In the genomic region with DNA sequence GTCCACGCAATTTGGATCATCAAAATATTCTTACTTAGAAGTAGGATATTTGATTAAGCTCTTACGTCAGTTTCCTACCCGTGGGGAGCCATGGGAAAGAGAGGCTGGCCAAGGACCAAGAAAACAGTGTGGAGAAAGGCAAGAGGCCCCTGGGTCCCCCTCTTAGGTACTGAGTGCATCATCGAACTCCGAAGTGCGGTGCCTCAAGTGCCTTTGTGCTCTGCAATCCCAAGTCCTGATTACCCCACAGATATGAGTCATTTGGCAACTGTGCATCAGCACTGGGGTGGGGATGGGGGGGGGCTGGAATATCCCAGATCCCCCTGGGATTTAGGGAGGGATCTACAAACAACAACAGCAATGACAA, we compare ENCODE assay signal across 9 mouse cellular contexts. TPM values are rescaled to one million over a fixed set of nuclear protein-coding genes. Genes with fewer than 3 reads are reported as not detected.
DNase-seq lines count a peak whose midpoint lies in the region; ATAC-seq lines count a peak whose summit lies in the region.
"Had no signal": no experiment of that assay in that cellular context is flagged by ENCODE, and none has a peak within 500 bp of the region (broad histone marks: within the 10 kb centered on the region; RNA-seq: fewer than 3 reads in every experiment).

No protein-coding gene starts in this region.

- peak overlapping the region; percentile 89 for H3K27ac ChIP-seq in embryonic facial prominence, embryonic 15.5 days (replicated peaks)

- intact Hi-C loops in heart, postnatal 14 days (cut with DNase I): no loop called here

- H3K27me3 ChIP-seq in embryonic facial prominence, embryonic 15.5 days: no peaks in the 10 kb centered on the region
- H3K27me3 ChIP-seq: neural tube, embryonic 12.5 days had no signal

- H3K9ac ChIP-seq in embryonic facial prominence, embryonic 15.5 days: no peak overlapping the region
- H3K9ac ChIP-seq: neural tube, embryonic 12.5 days had no signal

- H3K4me2 ChIP-seq in embryonic facial prominence, embryonic 15.5 days (replicated peaks): peak overlapping the region; percentile 31; the same call in 1 of the 2 replicates

- peaks cover 89% of the 10 kb centered on the region for H3K4me1 ChIP-seq in embryonic facial prominence, embryonic 15.5 days

- no peak for ATAC-seq in embryonic facial prominence, embryonic 15.5 days (ENCODE audit: insufficient number of reproducible peaks, low FRiP score, low TSS enrichment, low read depth)
- no peak for ATAC-seq in granulocyte monocyte progenitor cell, adult 5-6 weeks (replicated peaks; ENCODE audit: poor library complexity, severe bottlenecking)

- 49% methylated on average over 6 of the region's 6 CpGs for WGBS in embryonic facial prominence, embryonic 15.5 days

- no peaks in the 10 kb centered on the region for H3K9me3 ChIP-seq in embryonic facial prominence, embryonic 15.5 days (replicated peaks)
- H3K9me3 ChIP-seq: neural tube, embryonic 12.5 days had no signal

- DNase-seq in NIH3T3 (ENCODE audit: low read depth): peak; percentile 84
- peak; percentile 45 to 58 for DNase-seq in heart, postnatal 14 days
- DNase-seq in lung, postnatal 10 days: peak; percentile 70
- no peak for DNase-seq in cerebellum, adult 11 months
- DNase-seq in spleen, postnatal 14 days (ENCODE audit: low spot score in 2 of 2): no peak
- no peak for DNase-seq in adrenal gland, adult 8-10 months

- H3K4me3 ChIP-seq in embryonic facial prominence, embryonic 15.5 days (replicated peaks): no peak overlapping the region
- H3K4me3 ChIP-seq: neural tube, embryonic 12.5 days had no signal

- H3K36me3 ChIP-seq in embryonic facial prominence, embryonic 15.5 days: peaks cover 40% of the 10 kb centered on the region

RNA-seq across cellular contexts. Expression of a gene that starts 12.3 kb away (rescaled TPM):
- polyA plus RNA-seq in embryonic facial prominence, embryonic 15.5 days (2015; fragmentation: Nextera tagmentation; extraction: Ambion mirVana): 725 and 741 TPM in 2 replicates
- 100 to 1,000 TPM; 221 to 228 TPM for total RNA-seq in heart, postnatal 14 days (2021)
- 2.7 TPM in 1 of 2 replicates, not detected in the other for total RNA-seq in granulocyte monocyte progenitor cell, adult 5-6 weeks (2014; fragmentation: Nextera tagmentation)
- 0.56 TPM in 1 of 2 replicates, not detected in the other for total RNA-seq in granulocyte monocyte progenitor cell, adult 5-6 weeks (2017)
- 10 to 100 TPM; 21.2 to 45.6 (median 33.8) TPM for total RNA-seq in adrenal gland, adult 8-10 months (2022)

Comparison
In these comparisons a context has a peak if more than half of its experiments do, and no peak if none do; other contexts are left out.
1. DNase-seq: peak in NIH3T3 (single experiment), heart, postnatal 14 days (2 of 2) and lung, postnatal 10 days (single experiment); none in cerebellum, adult 11 months (single experiment), spleen, postnatal 14 days (0 of 2) and adrenal gland, adult 8-10 months (single experiment).
2. RNA of a gene that starts 12.3 kb away (total RNA-seq): 221 to 228 TPM in heart, postnatal 14 days and 21.2 to 45.6 TPM in adrenal gland, adult 8-10 months; 0.56 to 2.7 TPM in granulocyte monocyte progenitor cell, adult 5-6 weeks; every median in the first group is over 4 times any median in the second.